Mouse (Mus musculus): Measurements from ENCODE around the gene Foxp1. TPM values are rescaled to one million over a fixed set of nuclear protein-coding genes. Genes with fewer than 3 reads are reported as not detected.
A peak's percentile ranks its signal among the peaks of the same experiment; 100 is the strongest.

Gene Foxp1
- total RNA-seq, 2 experiments from 2014 or later: 21.9 to 35.8 TPM

DNA sequence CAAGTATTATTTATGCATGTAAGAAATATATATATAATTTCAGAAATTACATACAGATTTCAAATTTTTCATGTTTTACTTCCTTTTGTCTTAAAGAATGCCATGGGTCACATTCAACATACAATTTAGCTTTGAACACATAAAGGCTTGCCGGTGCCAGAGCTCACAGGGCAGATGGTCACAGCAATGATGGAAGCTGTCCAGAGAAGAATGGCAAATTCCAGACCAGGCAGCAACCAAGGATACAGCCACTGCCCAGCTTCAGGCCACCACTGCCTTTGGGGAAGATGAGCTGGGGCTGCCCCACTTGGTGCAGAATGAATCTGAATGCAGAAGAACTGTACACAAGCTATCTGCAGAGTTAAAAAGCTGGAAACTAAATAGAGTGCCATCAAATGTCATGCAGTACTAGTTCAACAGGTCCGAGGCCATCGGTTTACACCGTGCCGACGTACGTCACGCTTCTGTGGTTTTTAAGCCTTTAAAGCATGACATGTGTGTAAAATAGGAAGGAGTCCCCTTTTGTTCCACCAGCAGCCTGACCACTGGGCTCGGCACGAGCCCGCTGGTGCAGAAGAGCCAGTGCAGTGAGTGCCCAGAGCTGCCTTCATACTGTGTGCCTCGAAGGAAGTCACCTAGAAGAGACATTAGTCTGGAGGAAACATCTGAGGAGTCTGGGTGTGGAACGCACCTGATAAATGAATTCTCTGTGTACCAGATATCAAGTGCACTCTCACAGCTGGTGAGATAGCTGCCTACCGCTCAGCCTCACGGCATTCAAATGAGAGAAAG lies 239.5 kb downstream of the Foxp1 start:
- DNase-seq: no peak

DNA sequence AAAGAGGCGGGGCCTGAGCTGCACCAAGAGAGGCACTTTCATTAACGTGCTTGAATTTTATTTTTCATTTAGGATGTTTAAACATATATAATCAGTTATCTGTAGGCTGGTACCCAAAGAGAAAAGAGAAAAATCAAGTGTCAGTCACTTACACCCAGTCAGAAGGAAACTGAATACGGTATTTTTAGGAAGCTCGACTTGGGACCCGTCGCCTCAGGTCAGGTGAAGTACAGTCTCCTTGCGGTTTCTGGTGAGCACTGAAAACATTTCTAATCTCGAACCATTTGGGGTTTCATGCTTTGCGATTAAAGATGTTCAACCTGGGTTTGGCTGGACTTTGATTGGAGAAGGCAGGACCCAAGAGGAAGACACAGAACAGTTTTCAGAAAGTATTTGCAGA lies 241.1 kb downstream of the Foxp1 start:
- DNase-seq: no peak

DNA sequence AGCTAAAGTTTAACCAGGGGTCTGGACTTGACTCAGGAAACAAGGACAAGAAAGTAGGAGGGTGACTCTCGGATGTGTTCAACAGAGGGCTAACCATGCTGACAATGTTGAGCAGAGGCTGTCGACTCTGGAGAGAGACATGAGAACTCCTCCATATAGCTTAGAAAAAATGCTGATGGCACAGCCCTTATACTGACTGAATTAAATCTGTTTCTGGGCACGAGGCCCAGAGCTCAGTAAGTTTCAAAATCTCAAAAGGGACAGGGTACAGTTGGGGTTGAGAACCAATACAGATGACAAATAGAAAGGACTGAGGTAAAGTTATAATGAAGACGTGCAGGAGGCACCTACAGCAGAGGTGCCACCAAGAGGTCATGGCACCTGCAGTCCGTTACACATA lies 241.9 kb downstream of the Foxp1 start:
- DNase-seq: no peak

DNA sequence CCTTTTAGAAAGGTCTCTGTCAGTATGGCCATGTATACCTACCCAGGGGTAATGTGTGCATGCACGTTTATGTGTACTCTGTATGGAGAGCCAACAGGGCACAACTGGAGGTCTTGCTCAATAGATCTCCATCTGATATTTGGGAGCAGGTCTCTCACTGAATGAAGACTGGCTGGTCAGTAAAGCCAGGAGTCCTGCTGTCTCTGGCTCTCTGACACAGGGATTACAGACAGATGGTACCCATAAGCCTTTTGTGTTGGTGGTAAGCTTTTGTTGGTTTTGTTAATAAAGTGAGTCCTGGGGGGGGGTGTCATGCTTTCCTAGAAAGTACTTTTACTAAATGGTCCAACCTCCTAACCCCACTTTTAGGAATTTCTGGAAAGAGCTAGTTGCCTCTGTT lies 245.3 kb downstream of the Foxp1 start:
- DNase-seq: no peak

DNA sequence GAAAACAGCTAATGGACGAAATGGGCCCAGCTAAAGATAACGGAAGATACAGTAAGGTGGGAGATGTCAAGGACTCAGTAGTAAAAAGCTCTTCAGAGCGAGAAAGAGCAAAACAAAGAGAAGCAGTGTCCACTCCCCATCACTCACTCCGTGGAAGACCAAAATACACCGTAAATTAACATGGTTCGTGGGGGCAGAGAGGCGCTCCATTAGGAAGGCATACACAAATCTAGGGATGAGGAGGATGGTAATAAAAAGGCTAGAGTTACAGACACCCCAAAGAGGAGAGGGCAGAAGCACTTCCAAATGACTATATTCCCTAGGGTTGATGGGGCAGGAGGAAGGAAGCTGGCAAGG lies 246.2 kb downstream of the Foxp1 start:
- no peak for DNase-seq

DNA sequence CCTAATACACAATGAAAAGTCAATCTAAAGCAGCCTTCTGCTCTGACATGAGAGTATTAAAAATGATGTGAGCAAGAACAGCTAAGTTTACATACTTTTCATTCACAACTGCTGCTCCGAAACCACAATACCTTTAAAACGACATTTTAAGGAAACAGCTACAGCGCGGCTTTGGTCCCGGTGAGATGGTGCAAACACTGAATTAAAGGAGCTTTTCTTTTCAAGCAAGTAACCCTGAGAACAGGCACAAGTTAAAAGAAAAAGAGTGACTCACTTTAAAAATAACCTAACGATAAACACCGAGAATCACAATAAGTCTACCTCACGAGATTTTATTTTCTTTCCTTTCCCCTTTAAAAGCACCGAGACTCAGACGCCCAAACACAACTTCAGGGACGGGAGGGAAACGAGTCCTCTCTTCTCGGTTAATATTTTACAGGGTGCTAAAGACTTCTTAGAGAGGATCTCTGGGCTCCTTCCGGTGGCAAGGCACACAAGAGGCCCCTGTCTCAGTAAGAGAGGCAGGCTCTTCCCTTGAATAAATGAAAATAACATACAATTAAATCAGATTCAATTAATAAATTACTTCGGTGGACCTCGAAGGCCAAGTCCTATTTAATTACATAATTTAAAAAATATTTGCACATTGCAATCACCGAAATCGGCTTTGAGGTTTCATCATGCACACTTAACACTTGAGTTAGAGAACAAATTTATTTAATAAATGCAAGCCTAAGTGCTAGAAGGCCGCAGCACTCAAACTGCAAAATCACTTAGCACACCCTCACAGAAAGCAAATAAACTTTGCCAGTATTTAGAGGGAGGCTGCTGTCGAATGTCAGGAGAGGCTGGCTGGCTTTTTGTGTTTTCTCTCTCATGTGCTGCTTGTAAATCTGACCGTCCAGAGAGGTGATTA lies 246.9 kb downstream of the Foxp1 start:
- DNase-seq: no peak

DNA sequence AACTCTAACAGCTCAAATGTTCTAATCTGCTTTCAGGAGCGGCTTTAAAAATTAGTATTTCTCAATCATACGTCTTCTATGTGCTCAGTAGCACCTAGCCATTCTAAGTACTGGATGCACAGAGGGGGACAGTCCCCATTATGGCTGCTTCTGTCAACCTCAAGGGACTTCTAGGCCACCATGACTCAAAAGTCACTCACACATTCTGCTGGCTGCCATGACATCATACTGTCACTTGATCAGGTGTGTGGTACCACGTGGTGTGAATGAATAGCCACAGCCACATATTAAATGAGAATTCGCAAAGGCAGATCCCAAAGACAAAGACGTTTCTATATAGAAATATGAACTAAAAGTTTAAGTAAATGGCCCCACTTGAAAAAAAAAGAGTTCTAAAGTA lies 247.9 kb downstream of the Foxp1 start:
- no peak for DNase-seq

DNA sequence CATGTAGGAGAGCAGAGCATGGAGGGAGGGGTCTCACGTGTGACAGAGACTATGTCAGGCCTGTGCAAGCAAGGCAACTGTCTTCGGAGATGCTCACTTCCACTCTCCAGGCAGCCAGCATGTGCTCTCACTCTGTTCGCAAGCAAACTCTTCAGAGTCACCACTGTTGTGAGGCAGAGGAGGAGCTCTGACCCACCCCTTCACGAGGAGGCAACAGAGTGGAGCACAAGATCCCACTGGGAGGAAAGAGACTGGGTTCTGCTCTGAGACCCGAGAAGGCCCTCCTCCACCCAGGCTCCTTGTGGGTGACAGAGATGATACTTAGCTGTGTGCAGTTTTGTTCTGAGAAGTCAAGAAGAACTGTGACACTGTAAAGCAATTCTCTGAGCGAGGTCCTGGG lies 248.3 kb downstream of the Foxp1 start:
- DNase-seq: no peak

DNA sequence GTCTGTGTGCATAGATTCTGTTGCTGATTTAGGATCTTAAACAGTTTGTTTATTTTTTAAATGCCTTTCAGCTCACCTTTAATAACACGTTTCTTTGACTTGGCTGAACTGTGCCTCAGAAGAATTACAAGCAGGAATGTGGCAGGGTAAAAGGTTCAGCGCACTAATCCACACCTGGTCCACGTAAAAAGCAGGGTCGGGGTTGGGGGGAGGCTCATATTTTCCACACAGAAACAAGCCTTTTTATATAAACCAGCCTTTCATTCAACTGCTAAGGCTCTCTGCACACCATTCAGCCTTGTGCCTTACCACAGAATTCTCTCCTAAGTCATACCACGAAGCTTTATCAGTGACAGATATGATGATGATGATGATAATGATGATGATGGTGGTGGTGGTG lies 249.3 kb downstream of the Foxp1 start:
- DNase-seq: no peak

DNA sequence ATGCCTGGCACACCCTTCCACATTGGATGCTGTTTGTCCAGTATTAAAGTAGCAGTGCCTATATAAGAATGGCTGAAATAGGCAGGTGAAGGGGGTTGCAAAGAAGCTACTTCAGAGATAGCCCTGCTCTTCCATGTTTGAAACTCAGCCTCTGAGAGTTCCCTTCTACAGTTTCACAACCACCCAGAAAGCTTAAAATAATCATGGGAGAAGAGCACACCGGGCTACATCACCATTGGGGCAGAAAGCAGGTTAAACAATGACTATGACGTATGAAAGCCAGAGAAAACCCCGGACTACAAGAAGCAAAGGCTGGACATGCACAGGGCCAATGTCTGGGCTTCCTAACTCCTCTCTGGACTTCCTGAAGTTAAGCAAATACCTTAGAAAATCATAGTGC lies 250.3 kb downstream of the Foxp1 start:
- DNase-seq: no peak

DNA sequence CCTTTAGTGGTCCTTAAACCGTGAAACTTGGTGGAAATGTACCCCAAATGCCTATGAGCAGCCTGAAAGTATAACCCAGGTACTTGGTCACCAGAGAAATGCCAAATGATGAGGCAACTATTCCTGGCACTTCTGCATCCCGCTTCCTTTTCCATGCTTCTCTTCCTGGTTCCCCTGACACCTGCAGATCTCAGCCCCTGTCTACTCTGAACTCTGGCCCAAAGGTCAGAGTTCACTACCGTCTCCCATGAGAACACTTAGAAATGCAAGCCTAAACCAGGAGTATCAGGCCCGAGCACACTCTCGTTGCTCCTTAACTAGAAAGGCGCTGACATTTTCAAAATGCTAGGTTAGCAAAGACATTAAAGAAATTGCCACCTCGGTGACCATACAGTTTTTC lies 250.8 kb downstream of the Foxp1 start:
- DNase-seq: no peak

DNA sequence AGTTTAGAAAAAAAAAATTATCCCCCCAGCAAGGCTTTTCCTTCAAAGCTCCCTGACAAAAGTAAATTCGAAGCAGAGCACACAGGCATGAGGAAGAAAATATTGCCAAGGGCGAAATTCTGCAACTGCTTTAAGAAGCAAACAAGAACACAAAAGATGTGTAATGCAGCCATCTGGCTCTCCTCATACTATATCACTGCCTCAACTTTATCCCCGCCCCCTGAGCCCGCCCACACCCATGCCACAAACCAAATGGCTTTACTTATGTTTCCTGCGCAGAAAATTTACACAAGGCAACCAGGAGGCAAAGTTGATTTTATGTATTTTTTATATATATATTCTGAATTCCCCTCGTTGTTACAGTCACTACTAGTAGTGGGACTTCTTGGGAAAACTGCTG lies 252.6 kb downstream of the Foxp1 start:
- DNase-seq: no peak

DNA sequence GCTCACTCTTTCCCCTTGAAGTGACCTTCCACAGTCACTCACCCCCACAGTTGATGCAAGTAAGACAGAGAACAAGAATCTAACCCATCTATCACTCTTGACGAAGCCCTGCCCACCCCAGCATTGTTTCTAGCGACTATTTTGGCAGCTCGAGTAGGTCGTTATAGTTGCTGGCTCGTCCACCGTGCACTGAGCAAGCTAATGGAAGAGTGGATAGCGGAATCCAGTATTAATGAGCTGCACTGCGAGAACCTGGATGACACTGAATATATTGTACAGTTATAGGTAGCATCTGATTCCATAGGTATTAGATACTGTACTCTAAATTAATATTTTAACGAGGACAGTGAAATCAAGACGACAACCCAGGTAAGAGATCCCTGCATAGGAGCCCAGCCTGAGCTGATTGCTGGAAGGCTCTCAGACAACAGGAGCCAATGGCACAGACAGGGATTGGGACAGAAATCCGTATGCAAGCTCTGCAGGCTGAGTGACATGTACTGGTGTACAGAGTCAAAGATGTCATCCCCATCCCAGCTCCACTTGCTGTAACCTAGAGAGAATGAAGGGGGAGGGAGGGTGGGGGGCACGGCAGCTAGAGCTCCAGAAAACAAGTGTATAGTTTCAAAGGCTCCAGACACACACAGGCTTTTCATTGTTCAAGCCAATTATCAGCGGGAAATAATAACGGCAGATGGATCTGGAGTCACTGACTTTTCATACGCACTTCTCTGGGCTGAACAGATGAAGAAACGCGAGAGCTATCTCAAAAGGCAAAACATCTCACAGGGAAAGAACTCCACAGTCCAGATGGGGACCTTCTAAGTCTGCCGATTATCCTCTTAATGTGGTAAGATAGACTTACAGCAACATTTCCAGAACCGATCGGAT lies 254.1 kb downstream of the Foxp1 start:
- DNase-seq: no peak

DNA sequence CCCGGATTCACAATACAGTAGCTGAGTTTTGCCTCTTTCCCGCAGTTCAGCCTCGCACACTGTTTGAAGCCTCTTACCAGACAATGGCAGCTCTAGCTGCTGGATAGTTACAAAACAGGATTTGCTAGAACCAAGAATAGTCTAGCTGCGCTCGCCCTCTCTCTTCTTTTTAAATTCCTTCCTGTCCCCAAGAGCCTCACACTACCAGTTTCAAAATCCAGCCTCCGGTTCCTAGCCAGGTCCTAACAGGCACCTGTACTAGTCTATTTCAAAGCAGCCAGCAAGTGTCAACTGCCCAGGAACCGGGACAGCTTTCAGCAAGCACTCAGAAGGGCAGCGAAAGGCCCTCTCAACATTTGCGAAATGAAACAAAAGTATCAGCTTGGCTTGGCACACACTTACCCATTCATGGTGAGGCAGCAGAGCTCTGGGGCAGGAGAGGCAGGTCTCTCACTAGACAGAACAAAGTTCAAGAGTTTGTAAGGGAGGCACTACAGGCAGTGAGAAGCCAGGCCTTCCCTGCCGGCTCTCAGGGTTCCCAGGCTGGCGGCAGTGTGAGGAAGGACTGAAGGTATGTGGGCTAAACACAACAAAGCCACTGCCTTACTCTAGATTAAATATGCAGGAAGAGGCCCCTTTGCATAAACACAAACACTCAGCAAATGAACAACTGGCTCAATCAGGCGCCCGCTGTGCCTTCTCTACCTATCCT lies 256.4 kb downstream of the Foxp1 start:
- DNase-seq: no peak

DNA sequence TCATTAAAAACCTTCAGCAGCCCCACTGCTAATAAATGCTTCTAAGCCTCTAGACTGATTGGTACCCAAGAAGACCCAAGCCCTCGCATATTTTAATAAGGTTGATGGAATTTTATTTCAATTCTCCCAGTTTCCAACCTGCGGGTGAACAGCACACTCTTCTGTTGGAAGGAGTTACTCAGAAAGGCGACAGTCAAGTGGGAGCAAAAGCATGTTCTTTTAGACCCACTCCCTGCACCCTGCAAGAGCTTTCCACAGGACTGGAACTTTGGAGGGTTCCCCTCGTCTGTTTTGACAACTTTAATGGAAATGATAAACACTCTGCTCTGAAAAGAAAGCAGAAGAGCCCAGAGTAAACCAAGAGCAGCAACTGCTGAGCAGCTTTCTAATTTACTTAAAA lies 257.3 kb downstream of the Foxp1 start:
- DNase-seq: no peak

DNA sequence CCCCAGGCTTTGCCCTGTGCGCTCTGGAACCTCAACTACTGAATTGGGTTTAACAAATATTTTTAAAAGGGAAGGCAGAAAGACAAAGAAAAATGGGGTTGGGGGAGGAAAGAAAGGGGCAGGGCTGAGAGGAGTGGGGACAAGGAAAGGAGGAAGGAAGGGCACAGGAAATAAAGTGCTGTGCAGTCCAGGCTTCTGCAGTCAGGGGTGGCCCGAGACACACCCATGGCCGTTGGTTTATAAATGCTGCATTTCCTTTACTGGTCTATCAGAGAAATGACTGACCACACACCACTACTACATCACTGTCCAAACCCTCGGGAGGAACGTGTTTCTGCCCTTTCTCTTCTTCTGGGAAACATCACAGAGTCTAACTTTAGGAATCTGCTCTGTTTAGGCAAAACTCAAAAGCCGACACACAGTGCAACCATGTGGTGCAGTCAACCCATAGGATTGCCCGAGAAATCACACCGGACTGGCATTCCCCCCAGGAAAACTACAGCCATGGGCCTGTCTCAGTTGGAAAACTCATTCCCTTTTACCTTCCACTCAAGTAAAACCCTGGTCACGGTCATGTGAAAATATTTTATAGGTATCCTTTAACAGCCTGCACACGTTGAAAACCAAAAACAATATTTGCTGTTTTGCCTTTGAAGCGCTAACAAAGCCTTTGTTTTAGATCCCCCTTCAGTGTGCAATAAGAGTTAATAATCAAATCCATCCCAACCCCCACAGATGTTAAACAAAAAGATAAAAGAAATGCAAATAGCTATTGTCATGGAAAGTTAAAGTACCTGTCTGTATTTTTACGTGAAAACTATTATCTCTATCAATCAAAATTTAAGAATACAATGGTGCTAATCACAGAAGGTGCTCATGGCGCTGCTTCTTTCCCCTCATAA lies 258.1 kb downstream of the Foxp1 start:
- no peak for DNase-seq

DNA sequence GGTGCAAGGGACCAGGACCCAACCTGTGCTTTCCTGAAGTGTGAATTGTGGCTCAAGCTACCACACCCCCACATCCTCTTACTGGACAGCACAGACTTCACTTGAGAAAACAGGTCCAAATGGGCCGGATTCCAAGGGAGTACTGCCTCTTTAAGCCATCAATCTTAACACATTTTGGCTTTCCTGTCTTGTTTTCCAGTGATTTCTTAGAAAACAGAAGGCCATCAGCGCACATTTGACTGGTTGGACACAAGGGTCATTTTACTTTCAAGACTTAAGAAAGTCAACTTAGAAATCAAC lies 258.7 kb downstream of the Foxp1 start:
- DNase-seq: peak; percentile 13

DNA sequence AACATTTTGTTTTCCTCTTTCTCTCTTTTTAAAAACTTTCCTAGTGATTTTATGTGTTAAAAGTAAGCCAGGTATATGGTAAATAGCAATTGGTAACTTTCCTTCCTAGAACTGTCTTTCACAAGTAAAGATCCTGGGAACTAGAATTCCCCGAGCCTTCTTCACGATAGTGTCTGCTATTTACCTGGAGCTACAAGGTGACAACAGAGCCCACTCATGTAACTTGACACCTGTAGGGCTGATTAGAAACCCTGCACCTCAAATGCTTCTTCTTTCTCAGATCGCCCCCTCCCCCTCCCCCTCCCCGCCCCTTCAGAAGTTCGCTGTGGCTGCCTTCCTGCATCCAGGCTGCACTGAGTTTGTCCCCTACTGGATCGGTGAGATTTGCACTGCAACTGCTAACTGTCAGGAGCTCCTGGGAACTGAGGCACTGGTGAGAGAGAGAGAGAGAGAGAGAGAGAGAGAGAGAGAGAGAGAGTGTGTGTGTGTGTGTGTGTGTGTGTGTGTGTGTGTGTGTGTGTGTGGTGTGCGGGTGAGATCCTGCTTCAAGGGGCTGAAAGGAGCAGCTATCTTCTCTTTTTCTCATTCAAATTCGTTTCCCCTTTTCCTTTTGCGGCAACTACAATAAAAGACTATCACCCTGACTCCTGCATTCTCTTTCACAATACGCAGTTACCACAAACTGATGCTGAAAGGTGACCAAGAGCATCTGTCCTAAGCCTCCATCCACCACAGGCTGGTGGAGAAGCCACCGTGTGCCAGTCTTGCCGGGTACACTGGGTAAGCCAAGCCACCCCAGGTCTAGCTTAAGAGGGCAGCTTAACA lies 259.2 kb downstream of the Foxp1 start:
- DNase-seq: no peak

DNA sequence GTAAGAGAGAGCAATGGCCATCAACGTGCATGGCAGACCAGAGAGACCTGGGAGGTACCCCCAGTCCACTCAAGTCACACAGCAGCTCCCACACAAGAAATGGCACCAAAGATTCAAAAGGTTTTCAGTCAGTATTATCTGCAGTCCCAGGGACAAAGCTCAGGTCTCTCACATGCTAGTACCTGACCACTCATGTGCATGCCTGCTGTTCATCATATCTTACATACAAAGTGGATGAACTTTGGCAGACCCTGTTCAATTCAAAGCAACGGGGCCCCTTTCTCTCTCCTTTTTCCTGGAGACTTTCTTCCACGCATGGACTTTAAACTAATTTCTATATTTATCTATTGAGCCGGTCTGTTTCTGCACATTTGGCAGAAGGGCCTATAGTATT lies 260.8 kb downstream of the Foxp1 start:
- no peak for DNase-seq

Measured in gastrocnemius, postnatal 10 days (tissue).